Mouse (Mus musculus): ENCODE measurements around the gene Trim46.

Gene Trim46

DNA sequence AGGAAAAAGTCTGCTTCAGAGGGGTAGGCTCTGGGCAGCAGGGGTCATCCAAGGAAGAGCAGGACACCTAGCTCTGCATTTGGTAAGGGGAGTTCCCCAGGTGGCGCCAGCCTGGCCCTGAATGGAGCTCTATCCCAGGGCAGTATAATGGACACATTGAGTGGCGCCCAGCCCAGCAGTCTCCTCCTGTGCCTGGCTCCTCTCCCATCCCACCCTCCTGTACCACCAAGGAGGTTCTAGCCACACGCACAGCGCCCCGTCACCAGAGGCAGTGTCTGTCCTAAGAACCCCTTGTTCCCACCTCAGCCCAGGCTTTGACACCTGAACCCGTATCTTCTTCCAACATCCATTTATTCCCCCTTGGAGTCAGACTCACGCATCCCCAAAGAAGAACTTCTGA is 36.4 kb downstream of the Trim46 start:
- no peak for DNase-seq (ENCODE audit: low read depth, low spot score)

- no peak for DNase-seq (ENCODE audit: low read depth, low spot score)
These were observed 37.4 kb downstream of the Trim46 start for GRCm38 (mm10) chr3:89208736-89209135.

GRCm38 (mm10) chr3:89208075-89208657 is 37.9 kb downstream of the Trim46 start:
- no peak for DNase-seq (ENCODE audit: low read depth, low spot score)

DNA sequence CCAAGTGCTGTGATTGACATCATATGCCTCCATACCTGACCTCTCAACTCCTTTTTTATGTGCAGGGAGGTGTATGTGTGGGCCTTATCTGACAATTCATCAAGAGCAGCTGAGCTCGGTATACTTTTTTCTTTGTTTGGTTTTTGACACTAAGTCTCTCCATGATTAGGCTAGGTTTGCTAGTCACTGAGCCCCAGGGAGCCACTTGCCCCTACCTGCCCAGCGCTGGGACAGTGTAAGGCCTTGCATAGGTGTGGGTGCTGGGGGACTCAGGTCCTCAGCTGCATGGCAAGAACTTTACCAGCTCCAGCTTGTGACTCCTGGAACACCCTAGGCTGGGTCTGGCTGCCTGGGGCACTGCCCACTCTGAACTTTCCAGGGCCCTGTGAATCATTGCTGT is 39.4 kb downstream of the Trim46 start:
- DNase-seq (ENCODE audit: low read depth, low spot score): no peak

DNA sequence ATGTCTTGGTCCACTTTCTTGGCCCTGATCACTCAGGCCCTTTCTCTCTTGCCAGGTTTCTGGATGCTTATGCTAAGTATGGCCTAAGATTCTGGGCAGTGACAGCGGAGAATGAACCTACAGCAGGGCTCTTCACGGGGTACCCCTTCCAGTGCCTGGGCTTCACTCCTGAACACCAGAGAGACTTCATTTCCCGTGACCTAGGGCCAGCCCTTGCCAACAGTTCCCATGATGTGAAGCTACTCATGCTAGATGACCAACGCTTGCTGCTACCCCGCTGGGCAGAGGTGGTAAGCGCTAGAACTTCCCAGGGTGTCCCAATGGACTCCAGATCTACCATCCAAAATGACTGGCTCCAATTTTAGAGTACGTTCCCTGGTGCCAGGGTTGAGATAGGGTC is 40.0 kb downstream of the Trim46 start:
- DNase-seq (ENCODE audit: low read depth, low spot score): no peak

- no peak for DNase-seq (ENCODE audit: low read depth, low spot score)
These were observed 43.0 kb downstream of the Trim46 start for GRCm38 (mm10) chr3:89203142-89203514.

DNA sequence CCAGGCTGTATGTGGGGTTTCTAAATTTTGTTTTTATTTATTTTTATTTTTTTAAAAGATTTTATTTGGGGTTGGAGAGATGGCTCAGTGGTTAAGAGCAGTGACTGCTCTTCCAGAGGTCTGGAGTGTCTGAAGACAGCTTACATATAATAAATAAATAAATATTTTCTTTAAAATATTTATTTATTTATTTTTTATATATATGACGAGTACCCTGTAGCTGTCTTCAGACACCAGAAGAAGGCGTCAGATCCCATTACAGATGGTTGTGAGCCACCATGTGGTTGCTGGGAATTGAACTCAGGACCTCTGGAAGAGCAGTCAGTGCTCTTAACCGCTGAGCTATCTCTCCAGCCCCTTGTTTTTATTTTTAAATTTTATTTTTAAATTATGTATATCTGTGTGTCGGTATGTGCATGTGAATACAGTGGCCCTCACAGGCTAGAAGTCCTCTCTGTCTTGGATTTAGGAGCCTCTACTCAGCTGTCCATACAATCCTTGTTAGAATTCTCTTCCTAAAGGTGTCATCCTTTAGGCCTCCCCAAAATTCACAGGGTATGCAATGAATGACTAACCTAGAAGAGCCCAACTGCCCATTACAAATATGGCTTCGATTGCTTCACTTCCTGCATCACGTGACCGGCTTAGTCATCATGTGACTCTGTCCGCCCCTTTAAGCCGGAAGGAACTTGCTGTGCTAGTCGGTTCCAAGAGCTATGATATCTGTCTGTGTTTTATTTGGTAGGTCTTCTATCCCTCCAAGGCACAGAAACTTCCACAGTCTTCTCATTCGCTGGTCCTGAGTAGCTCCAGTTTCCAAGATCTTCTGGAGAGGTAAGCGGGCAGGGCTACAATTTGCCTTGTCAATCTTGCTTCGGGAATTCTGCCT is 43.6 kb downstream of the Trim46 start, which contains the start of gene Gba:
Gene Gba, plus strand, starts transcription at position 676 of the 889 bp plus-strand sequence.
- peak; percentile 86 for DNase-seq (ENCODE audit: low read depth, low spot score)

GRCm38 (mm10) chr3:89199839-89200238 is 46.3 kb downstream of the Trim46 start:
- no peak for DNase-seq (ENCODE audit: low read depth, low spot score)

- DNase-seq (ENCODE audit: low read depth, low spot score): peak; percentile 76
These were observed 49.9 kb downstream of the Trim46 start for GRCm38 (mm10) chr3:89195979-89196877.

DNA sequence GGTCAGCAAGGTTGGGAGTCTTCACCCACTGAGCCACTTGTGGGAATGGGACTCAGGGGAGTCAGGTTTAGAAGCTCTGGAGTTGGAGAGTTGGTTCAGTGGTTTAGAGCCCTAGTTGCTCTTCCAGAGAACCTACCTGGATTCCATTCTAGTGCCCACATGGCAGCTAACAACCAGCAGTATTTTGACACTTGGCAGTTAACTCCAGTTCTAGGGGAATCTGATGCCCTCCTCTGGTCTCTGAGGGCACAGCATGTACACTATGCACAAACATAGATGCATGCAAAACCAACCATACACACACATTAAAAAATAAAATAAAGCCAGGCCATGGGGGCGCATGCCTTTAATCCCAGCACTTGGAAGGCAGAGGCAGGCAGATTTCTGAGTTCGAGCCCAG is 52.3 kb downstream of the Trim46 start:
- no peak for DNase-seq (ENCODE audit: low read depth, low spot score)

- no peak for DNase-seq (ENCODE audit: low read depth, low spot score)
These were observed 52.8 kb downstream of the Trim46 start for GRCm38 (mm10) chr3:89193351-89193750.

DNA sequence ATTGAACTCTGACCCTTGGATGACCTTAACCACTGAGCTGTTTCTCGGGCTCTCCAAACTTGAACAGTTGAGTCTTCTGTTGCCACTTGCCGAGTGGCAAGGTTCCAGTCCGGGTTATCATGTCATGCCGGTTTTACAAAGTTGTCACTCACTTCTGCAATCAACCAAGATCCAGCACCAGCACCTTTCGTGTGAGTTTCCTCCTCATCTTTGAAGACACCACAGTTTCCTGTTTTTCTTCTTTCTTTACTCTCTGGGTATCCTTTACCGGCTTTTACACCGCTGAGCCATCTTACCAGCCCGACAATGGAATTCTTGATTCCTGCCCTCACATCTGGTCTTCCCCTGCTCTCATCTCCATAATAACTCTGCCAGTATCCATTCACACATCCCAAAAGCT is 55.7 kb downstream of the Trim46 start:
- DNase-seq (ENCODE audit: low read depth, low spot score): no peak

DNA sequence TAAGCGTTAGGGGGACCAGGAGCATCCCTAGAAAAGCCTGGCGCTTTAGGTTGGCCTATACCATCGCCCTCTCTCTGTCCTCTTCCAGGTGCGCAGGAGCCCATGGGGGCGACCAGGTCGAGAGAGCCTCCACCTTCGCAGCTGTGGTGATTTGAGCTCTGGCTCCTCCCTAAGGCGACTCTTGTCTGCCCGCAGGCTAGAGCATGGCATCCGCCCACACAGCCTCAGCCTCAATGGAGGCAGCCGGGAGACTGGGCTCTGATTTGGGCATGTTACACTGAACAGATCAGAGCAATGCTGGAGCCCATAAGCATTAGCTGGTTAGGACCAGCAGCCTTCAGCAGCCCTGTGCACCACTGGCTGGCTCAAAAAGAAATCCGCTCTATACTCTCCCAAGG is 57.6 kb downstream of the Trim46 start:
- DNase-seq (ENCODE audit: low read depth, low spot score): no peak

DNA sequence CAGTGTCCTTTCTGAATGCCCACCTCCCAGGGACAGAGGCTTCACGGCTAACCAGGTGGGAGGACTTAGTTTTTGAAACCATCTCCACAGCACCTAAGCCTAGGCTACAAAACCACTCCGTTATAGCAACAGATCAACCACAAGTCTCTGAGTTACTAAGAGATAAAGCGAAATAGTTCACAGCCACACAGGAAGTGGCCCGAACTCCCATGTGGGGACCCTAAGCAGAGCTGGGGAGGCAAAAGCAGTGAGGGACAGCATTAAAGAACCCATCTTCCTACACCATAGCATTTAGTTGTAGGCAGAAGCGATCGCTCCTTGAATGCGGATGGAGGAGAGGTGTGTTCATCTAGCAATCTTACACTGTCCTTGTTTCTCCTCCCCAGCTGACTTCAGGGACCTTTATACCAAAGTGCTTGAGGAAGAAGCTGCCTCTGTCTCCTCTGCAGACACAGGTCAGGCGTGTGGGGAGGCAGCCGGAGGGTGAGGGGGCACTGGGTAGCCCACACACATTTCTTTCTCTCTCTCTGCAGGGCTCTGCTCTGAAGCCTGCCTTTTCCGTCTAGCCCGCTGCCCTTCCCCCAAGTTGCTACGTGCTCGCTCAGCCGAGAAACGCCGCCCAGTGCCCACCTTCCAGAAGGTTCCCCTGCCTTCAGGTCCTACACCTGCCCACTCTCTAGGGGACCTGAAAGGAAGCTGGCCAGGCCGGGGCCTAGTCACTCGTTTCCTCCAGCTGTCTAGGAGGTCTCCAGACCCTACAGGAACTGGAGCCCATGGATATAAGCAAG is 58.2 kb downstream of the Trim46 start:
- no peak for DNase-seq (ENCODE audit: low read depth, low spot score)

- DNase-seq (ENCODE audit: low read depth, low spot score): no peak
These were observed 58.9 kb downstream of the Trim46 start for GRCm38 (mm10) chr3:89187197-89187596.
